Mouse (Mus musculus): ENCODE measurements around the gene Itgav. TPM values are rescaled to one million over a fixed set of nuclear protein-coding genes. Genes with fewer than 3 reads are reported as not detected.
A peak's percentile ranks its signal among the peaks of the same experiment; 100 is the strongest.

The Itgav gene
- polyA plus RNA-seq, 1 experiment from 2014 or later: 50.4 TPM

- peaks cover 74% of the 10 kb centered on the region for H3K36me3 ChIP-seq
- H3K4me3 ChIP-seq: no peak overlapping the region
- H3K9me3 ChIP-seq: no peaks in the 10 kb centered on the region
- H3K4me1 ChIP-seq: 0 out of 2 replicates have a peak, but pooled peaks cover 2% of the 10 kb centered on the region
- 59% methylated on average over 7 of the region's 7 CpGs for WGBS
- no peak overlapping the region for H3K4me2 ChIP-seq
- H3K27me3 ChIP-seq (replicated peaks): peaks cover 5% of the 10 kb centered on the region; the same call in 1 of the 2 replicates
- no peak overlapping the region for H3K9ac ChIP-seq
- ATAC-seq (ENCODE audit: extremely low read depth, insufficient number of reproducible peaks, low FRiP score, low TSS enrichment): no peak
- H3K27ac ChIP-seq (replicated peaks): no peak overlapping the region
Observed at GRCm38 (mm10) chr2:83771155-83771812, 47.1 kb downstream of the Itgav start.

GRCm38 (mm10) chr2:83791330-83792073, 67.3 kb downstream of the Itgav start:
- H3K9ac ChIP-seq: no peak overlapping the region
- H3K4me3 ChIP-seq: no peak overlapping the region
- H3K36me3 ChIP-seq: peaks cover 69% of the 10 kb centered on the region
- WGBS: 87% methylated on average over 20 of the region's 20 CpGs
- no peak overlapping the region for H3K27ac ChIP-seq (replicated peaks)
- no peaks in the 10 kb centered on the region for H3K4me1 ChIP-seq
- ATAC-seq (ENCODE audit: extremely low read depth, insufficient number of reproducible peaks, low FRiP score, low TSS enrichment): no peak
- H3K27me3 ChIP-seq (replicated peaks): no peaks in the 10 kb centered on the region
- no peaks in the 10 kb centered on the region for H3K9me3 ChIP-seq
- no peak overlapping the region for H3K4me2 ChIP-seq

GRCm38 (mm10) chr2:83792102-83792501, 67.9 kb downstream of the Itgav start:
- Histone ChIP-seq H3K4me1 (no peaks in the 10 kb centered on the region), H3K4me3 (no peak overlapping the region), H3K9me3 (no peaks in the 10 kb centered on the region), H3K27me3 (replicated peaks) (no peaks in the 10 kb centered on the region), H3K9ac (no peak overlapping the region), H3K4me2 (no peak overlapping the region), H3K27ac (replicated peaks) (no peak overlapping the region), H3K36me3 (peaks cover 75% of the 10 kb centered on the region)
- ATAC-seq (ENCODE audit: extremely low read depth, insufficient number of reproducible peaks, low FRiP score, low TSS enrichment): no peak
- WGBS: 87% methylated on average over 4 of the region's 4 CpGs

GRCm38 (mm10) chr2:83795766-83796165, 71.6 kb downstream of the Itgav start:
- no peak overlapping the region for H3K27ac ChIP-seq (replicated peaks)
- no peak overlapping the region for H3K4me2 ChIP-seq
- H3K9ac ChIP-seq: no peak overlapping the region
- WGBS: 70% methylated on average over 4 of the region's 4 CpGs
- H3K36me3 ChIP-seq: peaks cover 86% of the 10 kb centered on the region
- H3K4me1 ChIP-seq: no peaks in the 10 kb centered on the region
- no peak overlapping the region for H3K4me3 ChIP-seq
- no peaks in the 10 kb centered on the region for H3K9me3 ChIP-seq
- ATAC-seq (ENCODE audit: extremely low read depth, insufficient number of reproducible peaks, low FRiP score, low TSS enrichment): no peak
- no peaks in the 10 kb centered on the region for H3K27me3 ChIP-seq (replicated peaks)

- Histone ChIP-seq H3K9me3 (no peaks in the 10 kb centered on the region), H3K9ac (no peak overlapping the region), H3K36me3 (peaks cover 89% of the 10 kb centered on the region), H3K4me3 (no peak overlapping the region), H3K27ac (replicated peaks) (no peak overlapping the region), H3K4me1 (no peaks in the 10 kb centered on the region), H3K27me3 (replicated peaks) (no peaks in the 10 kb centered on the region), H3K4me2 (no peak overlapping the region)
- 72% methylated on average over 9 of the region's 9 CpGs for WGBS
- ATAC-seq (ENCODE audit: extremely low read depth, insufficient number of reproducible peaks, low FRiP score, low TSS enrichment): no peak
Observed at GRCm38 (mm10) chr2:83797902-83798497, 73.8 kb downstream of the Itgav start.

- H3K36me3 ChIP-seq: no peaks in the 10 kb centered on the region
- peak within 1 kb of the TSS; percentile 90 for H3K4me2 ChIP-seq
- peak within 1 kb of the TSS; percentile 83 for H3K9ac ChIP-seq
- H3K4me1 ChIP-seq: 0 out of 2 replicates have a peak, but pooled peaks cover 3% of the 10 kb centered on the region
- peak; percentile 31; the same call in 1 of the 2 replicates for ATAC-seq (ENCODE audit: extremely low read depth, insufficient number of reproducible peaks, low FRiP score, low TSS enrichment)
- under 1% methylated on average over 63 of the region's 63 CpGs for WGBS
- H3K4me3 ChIP-seq: peak within 1 kb of the TSS; percentile 68
- H3K27me3 ChIP-seq (replicated peaks): peaks cover 48% of the 10 kb centered on the region
- H3K27ac ChIP-seq (replicated peaks): no peak within 1 kb of the TSS
- H3K9me3 ChIP-seq: no peaks in the 10 kb centered on the region
Observed at GRCm38 (mm10) chr2:83812483-83813272, 88.5 kb downstream of the Itgav start, which contains the start of gene Fam171b. Gene Fam171b, plus strand, starts transcription at chr2:83812636.

- no peaks in the 10 kb centered on the region for H3K9me3 ChIP-seq
- no peak overlapping the region for H3K27ac ChIP-seq (replicated peaks)
- no peak for ATAC-seq (ENCODE audit: extremely low read depth, insufficient number of reproducible peaks, low FRiP score, low TSS enrichment)
- 17% methylated on average over 10 of the region's 10 CpGs for WGBS
- peaks cover 48% of the 10 kb centered on the region for H3K27me3 ChIP-seq (replicated peaks)
- 0 out of 2 replicates have a peak, but pooled peaks cover 3% of the 10 kb centered on the region for H3K4me1 ChIP-seq
- peak overlapping the region; percentile 83 for H3K9ac ChIP-seq
- H3K36me3 ChIP-seq: no peaks in the 10 kb centered on the region
- peak overlapping the region; percentile 90 for H3K4me2 ChIP-seq
- peak overlapping the region; percentile 68 for H3K4me3 ChIP-seq
Observed at GRCm38 (mm10) chr2:83813273-83813892, 89.2 kb downstream of the Itgav start.

GRCm38 (mm10) chr2:83814009-83814408, 89.8 kb downstream of the Itgav start:
- no peaks in the 10 kb centered on the region for H3K9me3 ChIP-seq
- no peak for ATAC-seq (ENCODE audit: extremely low read depth, insufficient number of reproducible peaks, low FRiP score, low TSS enrichment)
- H3K9ac ChIP-seq: no peak overlapping the region
- peak overlapping the region; percentile 90; the same call in 1 of the 2 replicates for H3K4me2 ChIP-seq
- H3K4me1 ChIP-seq: 0 out of 2 replicates have a peak, but pooled peaks cover 3% of the 10 kb centered on the region
- H3K36me3 ChIP-seq: no peaks in the 10 kb centered on the region
- no peak overlapping the region for H3K27ac ChIP-seq (replicated peaks)
- peak overlapping the region; percentile 0; the same call in 1 of the 2 replicates for H3K4me3 ChIP-seq
- WGBS: 60% methylated on average over 6 of the region's 6 CpGs
- peaks cover 48% of the 10 kb centered on the region for H3K27me3 ChIP-seq (replicated peaks)

- Histone ChIP-seq H3K4me3 (no peak overlapping the region), H3K9me3 (no peaks in the 10 kb centered on the region), H3K27me3 (replicated peaks) (peaks cover 35% of the 10 kb centered on the region), H3K27ac (replicated peaks) (no peak overlapping the region), H3K4me2 (no peak overlapping the region), H3K9ac (no peak overlapping the region), H3K4me1 (0 out of 2 replicates have a peak, but pooled peaks cover 3% of the 10 kb centered on the region), H3K36me3 (no peaks in the 10 kb centered on the region)
- no peak for ATAC-seq (ENCODE audit: extremely low read depth, insufficient number of reproducible peaks, low FRiP score, low TSS enrichment)
- WGBS: 69% methylated on average over 6 of the region's 6 CpGs
Observed at GRCm38 (mm10) chr2:83816147-83816546, 92.0 kb downstream of the Itgav start.

GRCm38 (mm10) chr2:83825161-83825560, 101.0 kb downstream of the Itgav start:
- 66% methylated on average over 5 of the region's 5 CpGs for WGBS
- no peak for ATAC-seq (ENCODE audit: extremely low read depth, insufficient number of reproducible peaks, low FRiP score, low TSS enrichment)
- H3K27ac ChIP-seq (replicated peaks): no peak overlapping the region
- H3K9ac ChIP-seq: no peak overlapping the region
- no peaks in the 10 kb centered on the region for H3K27me3 ChIP-seq (replicated peaks)
- no peak overlapping the region for H3K4me2 ChIP-seq
- no peaks in the 10 kb centered on the region for H3K4me1 ChIP-seq
- no peak overlapping the region for H3K4me3 ChIP-seq
- no peaks in the 10 kb centered on the region for H3K9me3 ChIP-seq
- no peaks in the 10 kb centered on the region for H3K36me3 ChIP-seq

All from heart, embryonic 13.5 days (tissue).